8 mouse cellular contexts compared by ENCODE assay signal in the genomic region with DNA sequence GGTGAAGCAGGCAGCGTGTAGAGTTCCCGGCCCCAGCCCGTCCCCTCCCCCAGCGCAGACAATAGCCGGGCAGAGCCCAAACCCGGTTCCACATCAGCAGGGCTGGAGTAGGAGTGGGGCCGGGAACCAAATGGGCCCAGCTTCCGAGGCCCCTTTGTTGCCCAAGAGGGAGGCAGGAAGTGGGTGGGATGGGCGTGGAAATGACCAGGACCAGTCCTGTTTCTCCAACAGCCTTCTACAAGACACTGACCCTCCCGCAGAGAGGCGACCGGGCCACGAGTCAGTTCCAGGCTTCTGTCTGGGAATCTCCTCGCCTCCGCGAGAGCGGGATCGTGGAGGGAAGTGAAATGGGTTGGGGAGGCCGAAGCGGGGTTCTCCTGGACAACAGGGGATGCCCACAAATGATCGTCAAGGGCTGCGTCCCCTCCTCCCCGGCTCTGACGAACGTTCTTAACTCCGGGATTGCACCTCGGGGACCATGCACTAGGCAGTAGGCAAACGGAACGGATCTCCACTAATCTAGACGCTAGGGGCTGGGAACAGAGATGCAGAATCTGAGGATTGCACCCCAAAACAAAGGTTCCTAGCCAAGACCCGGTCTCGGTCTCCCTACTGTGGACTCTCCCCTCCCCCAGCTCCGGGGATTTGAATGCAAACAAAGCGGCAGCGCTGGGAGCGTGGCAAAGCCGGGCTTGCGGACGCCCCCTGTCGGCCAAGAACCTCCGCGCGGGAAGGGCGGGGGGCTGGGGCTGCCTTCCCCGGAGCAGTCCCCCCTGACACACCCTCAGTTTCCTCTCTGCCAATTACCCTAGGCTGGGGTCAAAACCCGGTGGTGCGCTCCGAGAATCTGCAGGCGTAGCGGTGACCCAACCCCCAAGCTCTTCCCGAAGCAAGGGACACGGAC. TPM values are rescaled to one million over a fixed set of nuclear protein-coding genes. Genes with fewer than 3 reads are reported as not detected.
DNase-seq lines count a peak whose midpoint lies in the region; ATAC-seq lines count a peak whose summit lies in the region.

No protein-coding gene starts in this region.

- DNase-seq in R1 (ENCODE audit: low read depth, low spot score) = peak; percentile 92
- DNase-seq in cerebellum, postnatal 36 days = peak; percentile 94 to 95
- DNase-seq in gastrocnemius, adult 8-10 months (ENCODE audit: low spot score in 2 of 2) = peak; percentile 83 to 84
- peak; percentile 61 for DNase-seq in hindlimb bud, embryonic 11.5 days (ENCODE audit: extremely low spot score, low read depth, low spot score)
- DNase-seq in left cerebral cortex, adult 8-10 months (ENCODE audit: low spot score in 2 of 2) = peak; percentile 77 to 92
- peak; percentile 94 to 96 for DNase-seq in right cerebral cortex, postnatal 10 days (ENCODE audit: low spot score in 2 of 2)
- DNase-seq in urinary bladder, postnatal 14 days (ENCODE audit: low spot score) = peak; percentile 93

- peak; percentile 60 for ATAC-seq in megakaryocyte, adult 5-6 weeks (ENCODE audit: poor library complexity, severe bottlenecking)

RNA-seq across cellular contexts. Expression of a gene that starts 1.3 kb away (rescaled TPM):
- 1 to 10 TPM; 2.7 to 5.2 (median 4.6) TPM for total RNA-seq in gastrocnemius, adult 8-10 months (2022)
- total RNA-seq in left cerebral cortex, adult 8-10 months (2022) = 10 to 100 TPM; 16.1 to 23.4 (median 19.2) TPM
- total RNA-seq in megakaryocyte, adult 5-6 weeks (2015) = 1.5 and 2.1 TPM in 2 replicates
- 1.8 and 3.6 TPM in 2 replicates for total RNA-seq in megakaryocyte, adult 5-6 weeks (2017)

RNA-seq across cellular contexts. Expression of a gene that starts 9.6 kb away (rescaled TPM):
- total RNA-seq in gastrocnemius, adult 8-10 months (2022) = 1 to 10 TPM; 6.3 to 9.7 (median 9.4) TPM
- total RNA-seq in left cerebral cortex, adult 8-10 months (2022) = 10 to 100 TPM; 13.1 to 17.0 (median 14.9) TPM
- total RNA-seq in megakaryocyte, adult 5-6 weeks (2015) = 3.6 and 4.9 TPM in 2 replicates
- 2.2 and 2.9 TPM in 2 replicates for total RNA-seq in megakaryocyte, adult 5-6 weeks (2017)

RNA-seq across cellular contexts. Expression of a gene that starts 17.6 kb away (rescaled TPM):
- 1,000 to 10,000 TPM in 3 of 4 experiments, 100 to 1,000 TPM in 1; 926 to 1,454 (median 1,403) TPM for total RNA-seq in gastrocnemius, adult 8-10 months (2022)
- not detected for total RNA-seq in left cerebral cortex, adult 8-10 months (2022)
- not detected in 2 replicates for total RNA-seq in megakaryocyte, adult 5-6 weeks (2015)
- total RNA-seq in megakaryocyte, adult 5-6 weeks (2017) = not detected in 2 replicates

RNA-seq across cellular contexts. Expression of a gene that starts 20.1 kb away (rescaled TPM):
- 1,000 to 10,000 TPM; 2,275 to 3,003 (median 2,494) TPM for total RNA-seq in gastrocnemius, adult 8-10 months (2022)
- 1 to 10 TPM; 3.9 to 6.0 (median 5.0) TPM for total RNA-seq in left cerebral cortex, adult 8-10 months (2022)
- total RNA-seq in megakaryocyte, adult 5-6 weeks (2015) = 2.3 and 2.4 TPM in 2 replicates
- total RNA-seq in megakaryocyte, adult 5-6 weeks (2017) = 2.2 and 9.8 TPM in 2 replicates

RNA-seq across cellular contexts. Expression of a gene that starts 45.1 kb away (rescaled TPM):
- 10 to 100 TPM in 3 of 4 experiments, 1 to 10 TPM in 1; 8.9 to 12.8 (median 11.3) TPM for total RNA-seq in gastrocnemius, adult 8-10 months (2022)
- 10 to 100 TPM; 31.8 to 38.3 (median 33.4) TPM for total RNA-seq in left cerebral cortex, adult 8-10 months (2022)
- 14.4 and 15.1 TPM in 2 replicates for total RNA-seq in megakaryocyte, adult 5-6 weeks (2015)
- 6.8 and 11.1 TPM in 2 replicates for total RNA-seq in megakaryocyte, adult 5-6 weeks (2017)

Comparison
In these comparisons a context has a peak if more than half of its experiments do, and no peak if none do; other contexts are left out.
1. Peak in every context shown above with its lines: DNase-seq and ATAC-seq.
2. RNA of a gene that starts 17.6 kb away (total RNA-seq): 926 to 1,454 TPM in gastrocnemius, adult 8-10 months; not detected in left cerebral cortex, adult 8-10 months and not detected in megakaryocyte, adult 5-6 weeks; every median in the first group is over 100 times any median in the second.